Mouse (Mus musculus) hindbrain, postnatal 0 days (tissue): ENCODE measurements at regions not wholly inside any gene's neighbourhood (a gene's known extent, or its start where the extent isn't known, plus 50 kb on each side); places are given as distances from the start of the nearest gene placed in this dataset.

Source experiments
- ATAC-seq: fragments of 200-750 bp; cut with Nextera tagmentation; 2 replicates; pipeline ENCODE4 v1.8.0; 2017; ENCODE audit warnings: mild to moderate bottlenecking, moderate TSS enrichment, moderate library complexity
- DNase-seq: peaks from one replicate; pipeline ENCODE4 v3.0.0-alpha.2; 2015; ENCODE audit warnings: low spot score
- H3K27ac ChIP-seq: fragments of 300-500 bp; sonication (generic); 2 replicates; pipeline ENCODE4 v1.5.1; 2014; ENCODE audit warnings: mild to moderate bottlenecking
- H3K27me3 ChIP-seq: fragments of 300-500 bp; sonication (generic); 2 replicates; pipeline ENCODE4 v1.6.1; 2014; ENCODE audit warnings: low read length, mixed read lengths; ENCODE audit not compliant: insufficient read depth
- H3K36me3 ChIP-seq: fragments of 300-500 bp; sonication (generic); 2 replicates; pipeline ENCODE4 v1.6.1; 2014; ENCODE audit warnings: low read length, mixed read lengths; ENCODE audit not compliant: insufficient read depth
- H3K4me1 ChIP-seq: fragments of 300-500 bp; sonication (generic); 2 replicates; pipeline ENCODE4 v1.6.1; 2014; ENCODE audit warnings: antibody characterized with exemption, low read length, mixed read lengths; ENCODE audit not compliant: insufficient read depth
- H3K4me2 ChIP-seq: fragments of 300-500 bp; sonication (generic); 2 replicates; pipeline ENCODE4 v1.6.1; 2014; ENCODE audit warnings: low read depth, mild to moderate bottlenecking, low read length, moderate library complexity, mixed read lengths
- H3K4me3 ChIP-seq: fragments of 300-500 bp; sonication (generic); 2 replicates; pipeline ENCODE4 v1.5.1; 2014; ENCODE audit warnings: low read length
- H3K9ac ChIP-seq: fragments of 300-500 bp; sonication (generic); replicated peaks from 2 replicates; pipeline ENCODE4 v1.6.1; 2014; ENCODE audit warnings: mild to moderate bottlenecking, low read length, moderate library complexity, mixed read lengths
- H3K9me3 ChIP-seq: fragments of 300-500 bp; sonication (generic); 2 replicates; pipeline ENCODE4 v1.6.1; 2016; ENCODE audit warnings: low read length, mixed read lengths
- CTCF ChIP-seq: IDR thresholded peaks from 2 replicates; pipeline ENCODE4 v1.5.1; 2016; ENCODE audit warnings: antibody characterized with exemption, control low read depth, low read depth
- WGBS: fragments of 180-500 bp; shearing (Covaris S2); extraction: QIAGEN DNeasy Blood & Tissue Kit; methylation state at CpG from one replicate; pipeline ENCODE4 v1.1.7; 2014; 5-methylcytosine and 5-hydroxymethylcytosine counted together

- no peak for ATAC-seq
- H3K27ac ChIP-seq, result no peak overlapping the region
- no peaks in the 10 kb centered on the region for H3K27me3 ChIP-seq
- TF ChIP-seq CTCF, result no peak
- no peaks in the 10 kb centered on the region for H3K4me1 ChIP-seq
- no peaks in the 10 kb centered on the region for H3K36me3 ChIP-seq
- no peak overlapping the region for H3K9ac ChIP-seq
- H3K4me3 ChIP-seq, result no peak overlapping the region
- no peak for DNase-seq
- WGBS, result 71% methylated on average over 6 of the region's 6 CpGs
- H3K4me2 ChIP-seq, result no peak overlapping the region
- H3K9me3 ChIP-seq, result no peaks in the 10 kb centered on the region
Observed at GRCm38 (mm10) chr10:111416611-111417130, 56.4 kb upstream of the Nap1l1 start.

GRCm38 (mm10) chr10:111419375-111420194 lies 53.4 kb upstream of the Nap1l1 start:
- H3K36me3 ChIP-seq, result no peaks in the 10 kb centered on the region
- no peaks in the 10 kb centered on the region for H3K9me3 ChIP-seq
- peak; percentile 44 for ATAC-seq
- no peaks in the 10 kb centered on the region; the same call in 1 of the 2 replicates for H3K4me1 ChIP-seq
- H3K9ac ChIP-seq, result peak overlapping the region; percentile 33; the same call in 1 of the 2 replicates
- H3K27me3 ChIP-seq, result no peaks in the 10 kb centered on the region
- H3K4me2 ChIP-seq, result peak overlapping the region; percentile 46
- 19% methylated on average over 23 of the region's 23 CpGs for WGBS
- TF ChIP-seq CTCF, result no peak
- peak overlapping the region; percentile 25 for H3K4me3 ChIP-seq
- peak overlapping the region; percentile 8; the same call in 1 of the 2 replicates for H3K27ac ChIP-seq
- peak; percentile 25 for DNase-seq

- DNase-seq (peak; percentile 39), ATAC-seq (peak; percentile 50; the same call in 1 of the 2 replicates)
- 7% methylated on average over 7 of the region's 7 CpGs for WGBS
- TF ChIP-seq CTCF, result no peak
- no peaks in the 10 kb centered on the region for H3K27me3 ChIP-seq
- peak overlapping the region; percentile 33; the same call in 1 of the 2 replicates for H3K9ac ChIP-seq
- no peaks in the 10 kb centered on the region for H3K9me3 ChIP-seq
- peak overlapping the region; percentile 46 for H3K4me2 ChIP-seq
- H3K27ac ChIP-seq, result no peak overlapping the region; the same call in 1 of the 2 replicates
- no peaks in the 10 kb centered on the region for H3K36me3 ChIP-seq
- H3K4me1 ChIP-seq, result no peaks in the 10 kb centered on the region; the same call in 1 of the 2 replicates
- H3K4me3 ChIP-seq, result peak overlapping the region; percentile 25
Observed at GRCm38 (mm10) chr10:111420195-111420838, 52.7 kb upstream of the Nap1l1 start.

GRCm38 (mm10) chr10:111422057-111422456 lies 51.0 kb upstream of the Nap1l1 start:
- peak overlapping the region; percentile 33; the same call in 1 of the 2 replicates for H3K4me2 ChIP-seq
- no peaks in the 10 kb centered on the region for H3K36me3 ChIP-seq
- H3K27me3 ChIP-seq, result no peaks in the 10 kb centered on the region
- no peak overlapping the region for H3K27ac ChIP-seq
- no peaks in the 10 kb centered on the region for H3K9me3 ChIP-seq
- ATAC-seq, result peak; percentile 21; the same call in 1 of the 2 replicates
- TF ChIP-seq CTCF, result no peak
- 7% methylated on average over 6 of the region's 6 CpGs for WGBS
- DNase-seq, result peak; percentile 13
- H3K4me3 ChIP-seq, result no peak overlapping the region
- H3K9ac ChIP-seq, result no peak overlapping the region
- H3K4me1 ChIP-seq, result no peaks in the 10 kb centered on the region; the same call in 1 of the 2 replicates

GRCm38 (mm10) chr10:111422649-111423048 lies 50.4 kb upstream of the Nap1l1 start:
- H3K9me3 ChIP-seq, result no peaks in the 10 kb centered on the region
- DNase-seq, result no peak
- no peaks in the 10 kb centered on the region for H3K27me3 ChIP-seq
- H3K27ac ChIP-seq, result no peak overlapping the region
- peak overlapping the region; percentile 15; the same call in 1 of the 2 replicates for H3K4me3 ChIP-seq
- H3K4me2 ChIP-seq, result peak overlapping the region; percentile 37
- WGBS, result 22% methylated on average over 11 of the region's 11 CpGs
- H3K4me1 ChIP-seq, result no peaks in the 10 kb centered on the region; the same call in 1 of the 2 replicates
- TF ChIP-seq CTCF, result no peak
- no peaks in the 10 kb centered on the region for H3K36me3 ChIP-seq
- no peak overlapping the region for H3K9ac ChIP-seq
- no peak for ATAC-seq
